Mouse (Mus musculus): ENCODE results near the gene Git1.

Gene Git1

GRCm38 (mm10) chr11:77483043-77483442, 10.3 kb upstream of the Git1 start:
- DNase-seq (ENCODE audit: low spot score): no peak

- DNase-seq (ENCODE audit: low spot score): no peak
Measured at GRCm38 (mm10) chr11:77483510-77484255, 9.7 kb upstream of the Git1 start.

DNA sequence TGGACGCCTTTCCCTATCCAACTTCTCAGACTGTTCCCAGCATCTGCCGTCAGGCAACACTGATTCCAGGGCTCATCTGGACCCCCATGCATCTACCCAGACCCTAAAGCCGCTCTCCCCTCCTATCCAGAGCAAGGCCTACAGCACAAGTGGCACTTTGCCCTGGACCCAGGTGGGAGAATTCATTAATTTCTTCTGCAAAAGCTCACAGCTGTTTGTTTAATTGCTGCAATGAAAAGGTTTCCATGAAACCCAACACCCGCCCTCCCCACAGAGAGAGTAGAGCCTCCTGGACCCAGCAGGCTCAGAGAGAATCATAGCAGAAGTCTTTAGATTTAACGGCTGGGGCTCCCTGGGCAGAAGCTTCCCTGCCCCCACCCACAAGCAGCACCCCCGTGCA, 8.1 kb upstream of the Git1 start:
- DNase-seq (ENCODE audit: low spot score): no peak

- DNase-seq (ENCODE audit: low spot score): no peak
Measured at GRCm38 (mm10) chr11:77486798-77487197, 6.6 kb upstream of the Git1 start.

DNA sequence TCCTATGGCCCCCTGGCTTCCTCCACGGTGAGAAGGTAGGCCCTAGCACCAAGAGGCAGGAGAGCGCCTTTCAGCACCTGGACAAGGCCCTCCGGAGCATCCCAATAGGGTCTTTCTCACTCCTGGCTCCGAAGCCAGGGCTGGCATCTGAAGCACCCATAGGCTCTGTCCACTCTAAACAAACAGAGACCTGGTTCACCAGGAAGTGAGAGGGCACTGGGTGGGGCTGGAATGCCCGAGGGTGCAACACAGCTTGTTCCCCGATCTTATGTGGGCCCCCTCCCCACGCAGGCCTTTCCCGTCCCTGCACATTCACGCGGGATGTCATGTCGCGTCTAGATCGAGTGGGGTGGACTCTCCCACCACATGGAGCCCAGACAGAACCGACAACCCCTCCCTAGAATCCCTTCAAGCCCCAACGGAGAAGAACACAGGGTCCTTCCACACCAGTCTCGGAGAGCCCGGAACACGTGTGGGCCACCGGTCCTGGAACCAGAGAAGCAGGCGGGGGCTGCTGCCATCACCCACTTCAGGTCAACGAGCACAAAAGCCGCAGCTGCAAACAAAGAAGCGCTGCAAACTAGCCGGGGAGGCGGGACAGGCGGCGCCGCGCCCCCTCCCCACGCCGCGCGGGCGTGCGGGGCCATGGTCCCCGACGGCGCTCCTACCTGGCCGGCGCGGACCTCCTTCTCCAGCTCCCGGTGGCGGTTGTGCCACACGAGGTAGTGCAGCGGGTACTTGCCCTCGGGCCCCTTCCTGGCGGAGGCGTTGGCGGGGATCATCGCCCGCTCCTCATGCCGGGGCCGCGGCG, 4.4 kb upstream of the Git1 start:
- DNase-seq (ENCODE audit: low spot score): no peak

- DNase-seq (ENCODE audit: low spot score): no peak
Measured at GRCm38 (mm10) chr11:77489591-77490235, 3.6 kb upstream of the Git1 start, which contains the start of gene Ankrd13b. Gene Ankrd13b, minus strand, starts transcription at chr11:77489678.

DNA sequence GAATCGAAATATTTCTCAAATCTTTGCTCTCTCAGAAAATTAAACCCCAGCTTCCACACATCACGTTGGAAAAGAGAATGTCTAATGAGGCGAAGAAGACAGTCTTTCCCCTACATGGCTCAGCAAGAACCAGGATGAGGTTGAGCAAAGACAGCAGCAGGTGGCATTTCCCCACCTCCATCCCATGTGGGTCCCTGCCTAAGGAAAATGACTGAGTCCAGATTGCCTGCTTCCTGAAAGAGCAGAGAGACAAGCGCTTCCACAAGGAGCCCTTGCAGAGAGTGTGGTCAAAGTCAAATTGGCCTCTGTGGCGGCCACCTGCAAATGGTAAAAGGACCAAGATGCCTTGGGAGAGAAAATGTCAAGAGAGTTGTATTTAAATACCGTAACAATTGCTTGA, 2.9 kb upstream of the Git1 start:
- DNase-seq (ENCODE audit: low spot score): no peak

DNA sequence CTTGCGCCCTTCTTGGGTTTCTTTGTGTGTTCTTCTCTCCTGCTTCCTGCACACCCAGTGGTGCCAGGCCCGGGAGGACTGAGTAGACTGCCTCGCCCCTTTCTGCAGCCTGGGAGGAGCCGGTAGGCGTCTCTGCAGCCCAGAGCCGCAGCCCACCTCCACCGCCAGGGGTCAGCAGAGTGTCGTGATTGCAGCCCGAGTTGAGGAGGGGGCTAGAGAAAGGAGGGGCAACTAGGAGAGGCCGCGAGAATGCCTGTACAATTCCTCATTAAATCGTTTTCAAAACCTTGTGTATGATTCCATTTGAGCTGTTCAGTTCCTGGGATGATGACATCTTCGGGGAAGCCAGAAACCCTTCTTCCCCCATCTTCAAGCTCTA, 2.2 kb upstream of the Git1 start:
- peak; percentile 86 for DNase-seq (ENCODE audit: low spot score)

DNA sequence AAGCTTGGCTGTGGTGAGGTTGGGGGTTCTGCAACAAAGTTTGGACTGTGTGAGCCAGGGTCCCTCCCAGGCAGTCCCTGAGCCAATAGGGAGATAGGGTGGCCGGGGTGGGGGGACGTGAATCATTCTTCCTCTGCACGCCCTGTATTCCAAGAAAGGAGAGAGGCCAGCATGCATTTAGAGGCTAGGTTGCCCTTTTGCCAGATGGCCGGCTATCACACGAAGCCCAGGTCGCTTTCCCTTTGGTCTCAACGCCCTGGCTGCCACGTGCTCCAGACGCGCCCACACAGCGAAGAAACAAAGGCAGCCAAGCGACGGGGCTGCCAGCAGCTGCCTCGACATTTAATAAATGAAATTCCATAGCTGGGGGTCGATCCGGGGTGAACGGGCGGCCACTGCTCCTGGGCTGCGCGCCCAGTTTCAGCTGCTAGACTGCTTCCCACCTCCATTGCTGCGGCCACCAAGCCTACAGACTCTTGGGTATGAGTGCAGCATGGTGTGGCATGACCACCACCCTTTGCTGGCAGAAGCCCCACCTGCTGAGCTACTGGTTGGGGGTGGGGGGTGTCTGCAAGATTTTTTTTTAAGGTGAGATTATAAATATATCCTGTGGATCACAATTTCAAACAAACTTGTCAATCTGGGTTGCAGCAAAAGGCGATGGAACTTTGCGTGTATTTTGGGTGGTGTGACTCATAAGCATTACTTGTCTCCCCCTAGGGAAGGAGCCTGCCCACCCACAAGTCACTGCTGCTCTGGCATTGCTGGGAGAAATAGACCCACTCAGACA, 1.7 kb upstream of the Git1 start:
- no peak for DNase-seq (ENCODE audit: low spot score)

DNA sequence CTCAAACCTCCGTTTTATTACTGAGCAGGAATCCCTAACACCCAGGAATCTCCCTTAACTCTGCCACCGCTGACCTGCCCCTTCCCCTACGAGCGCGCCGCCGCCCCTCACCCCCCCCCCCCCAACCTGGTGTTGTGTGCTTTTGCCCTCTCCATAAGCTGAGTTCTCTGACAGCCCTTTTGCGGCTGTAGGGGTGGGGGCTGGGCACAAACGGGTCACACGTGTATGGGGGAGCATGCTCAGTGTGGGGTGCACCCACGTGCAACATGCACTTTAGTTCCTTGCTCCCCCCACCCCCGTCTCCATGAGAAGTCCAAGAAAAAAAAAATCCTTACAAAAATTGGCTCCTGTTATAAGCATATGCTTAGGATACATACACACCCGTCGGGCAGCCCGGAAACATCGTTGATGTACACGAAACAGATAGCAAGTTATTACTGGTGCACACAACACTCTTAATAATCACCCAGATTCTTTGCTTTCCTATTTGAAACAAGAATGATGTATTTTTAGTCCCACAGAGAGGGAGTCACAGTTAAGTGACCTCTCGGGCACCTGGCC, 971 bp upstream of the Git1 start:
- no peak for DNase-seq (ENCODE audit: low spot score)

GRCm38 (mm10) chr11:77492911-77493332, 440 bp upstream of the Git1 start:
- DNase-seq (ENCODE audit: low spot score): no peak

DNA sequence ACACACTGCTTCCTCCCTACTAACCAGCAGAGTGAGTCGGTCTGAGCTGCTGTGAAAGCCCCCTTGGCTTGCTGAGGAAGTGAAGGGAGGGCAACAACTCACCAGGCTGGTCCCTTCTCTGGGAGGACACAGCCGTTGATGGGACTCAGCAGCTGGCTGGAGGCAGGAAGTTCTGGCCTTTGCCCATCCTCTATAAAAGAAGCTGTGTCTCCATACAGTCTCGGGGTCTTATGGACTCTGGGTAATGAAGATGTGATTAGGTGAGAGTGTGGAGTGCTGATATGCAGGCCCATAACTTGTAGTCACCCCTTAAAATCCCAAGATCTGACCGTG, 948 bp downstream of the Git1 start:
- DNase-seq (ENCODE audit: low spot score): no peak

GRCm38 (mm10) chr11:77494782-77495181, 1.4 kb downstream of the Git1 start:
- no peak for DNase-seq (ENCODE audit: low spot score)

GRCm38 (mm10) chr11:77495507-77495906, 2.1 kb downstream of the Git1 start:
- no peak for DNase-seq (ENCODE audit: low spot score)

DNA sequence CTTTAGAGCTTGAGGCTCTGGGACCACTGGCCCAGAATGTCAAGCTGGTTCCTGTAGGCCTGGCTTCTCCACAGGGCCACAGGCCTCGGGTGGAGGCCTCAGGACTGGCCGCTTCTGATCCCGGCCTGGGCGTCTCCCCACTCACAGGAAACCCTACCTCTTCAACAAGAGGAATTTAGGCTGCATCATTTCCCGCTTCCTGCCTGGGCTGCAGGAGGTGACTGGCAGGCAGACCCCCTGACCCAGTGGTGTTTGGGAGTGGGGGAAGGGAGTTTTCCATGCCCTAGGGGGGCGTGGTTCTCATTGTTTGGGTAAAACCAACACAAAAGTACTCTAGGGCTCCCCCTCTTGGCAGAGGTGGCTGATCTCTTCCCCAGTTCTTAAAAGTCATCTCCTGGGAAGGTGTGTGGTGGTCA, 4.0 kb downstream of the Git1 start:
- no peak for DNase-seq (ENCODE audit: low spot score)

GRCm38 (mm10) chr11:77497851-77498250, 4.5 kb downstream of the Git1 start:
- DNase-seq (ENCODE audit: low spot score): no peak

DNA sequence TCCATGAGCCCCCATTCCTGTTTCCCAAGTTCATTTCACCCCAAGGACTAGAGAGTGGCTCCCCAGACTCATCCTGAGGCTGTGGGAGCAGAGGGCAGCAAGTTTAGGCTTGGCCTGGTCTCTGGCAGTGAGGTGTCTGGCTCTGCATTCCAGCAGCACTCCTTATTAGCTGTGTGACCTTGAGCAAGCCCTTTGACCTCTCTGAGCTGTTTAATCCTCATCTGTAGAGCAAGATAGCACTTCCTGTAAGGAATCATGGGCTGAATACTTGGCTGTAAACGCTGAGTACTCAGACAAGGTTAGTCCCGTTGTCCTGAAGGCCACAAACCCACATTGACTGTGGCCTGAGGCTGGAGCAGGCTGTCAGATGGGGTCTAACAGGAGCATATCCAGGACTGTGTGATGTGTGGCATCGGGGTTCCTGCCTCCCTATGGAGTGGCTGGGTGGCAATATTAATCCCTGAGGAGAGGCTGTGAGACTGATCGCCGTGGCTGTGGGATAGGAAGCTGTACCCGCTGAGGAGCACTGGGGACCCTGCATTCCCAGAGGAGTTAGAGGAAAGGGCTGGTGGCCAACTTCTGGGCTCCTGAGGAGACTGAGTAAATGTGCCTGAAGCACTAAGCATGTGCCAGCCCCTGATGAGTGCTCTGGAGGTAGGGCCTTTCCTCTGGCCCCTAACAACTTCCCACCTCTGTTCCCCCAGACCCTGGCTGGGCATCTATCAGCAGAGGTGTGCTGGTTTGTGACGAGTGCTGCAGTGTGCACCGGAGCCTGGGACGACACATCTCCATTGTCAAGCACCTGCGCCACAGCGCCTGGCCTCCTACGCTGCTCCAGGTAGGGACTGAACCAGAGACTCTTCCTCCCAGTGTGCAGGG, 5.1 kb downstream of the Git1 start:
- no peak for DNase-seq (ENCODE audit: low spot score)

DNA sequence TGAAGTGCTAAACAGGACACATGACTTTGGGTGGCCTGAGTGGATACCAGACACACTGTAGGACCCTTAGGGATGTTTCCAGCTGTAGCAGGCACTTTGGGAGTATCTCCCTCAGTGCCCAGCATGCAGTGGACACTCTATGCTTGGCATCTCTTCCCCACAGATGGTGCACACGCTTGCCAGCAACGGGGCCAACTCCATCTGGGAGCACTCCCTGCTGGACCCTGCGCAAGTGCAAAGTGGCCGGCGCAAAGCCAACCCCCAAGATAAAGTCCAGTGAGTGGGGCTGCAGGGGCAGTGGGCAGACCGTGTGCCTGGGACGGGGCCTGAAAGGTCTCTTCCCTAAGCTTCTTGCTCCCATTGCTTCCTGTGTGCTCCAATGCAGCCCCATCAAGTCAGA, 6.0 kb downstream of the Git1 start:
- no peak for DNase-seq (ENCODE audit: low spot score)

- DNase-seq (ENCODE audit: low spot score): no peak
Measured at GRCm38 (mm10) chr11:77500361-77501325, 7.3 kb downstream of the Git1 start.

- DNase-seq (ENCODE audit: low spot score): no peak
Measured at GRCm38 (mm10) chr11:77501392-77501791, 8.0 kb downstream of the Git1 start.

All from ovary, postnatal 10 days (tissue).